8 mouse cellular contexts compared by ENCODE assay signal in genomic region chr1:121096551-121097550, GRCm38 (mm10).
DNase-seq lines count a peak whose midpoint lies in the region; ATAC-seq and TF ChIP-seq lines count a peak whose summit lies in the region.

No protein-coding gene starts in this region.

- no peak for TF ChIP-seq CTCF in liver, adult 2 months (IDR thresholded peaks at IDR 0.05; ENCODE audit: low read depth, low read length)

- WGBS in forebrain, embryonic 15.5 days, result 4% methylated on average over 28 of the region's 28 CpGs
- WGBS in hindbrain, embryonic 13.5 days, result 9% methylated on average over 28 of the region's 28 CpGs
- WGBS in liver, adult 2 months, result 9% methylated on average over 28 of the region's 28 CpGs

- peak overlapping the region; percentile 46 for H3K4me2 ChIP-seq in forebrain, embryonic 15.5 days (replicated peaks)
- H3K4me2 ChIP-seq in hindbrain, embryonic 13.5 days, result peak overlapping the region; percentile 54

- H3K27me3 ChIP-seq in forebrain, embryonic 15.5 days, result peaks cover 25% of the 10 kb centered on the region
- H3K27me3 ChIP-seq in hindbrain, embryonic 13.5 days, result peaks cover 33% of the 10 kb centered on the region
- no peaks in the 10 kb centered on the region for H3K27me3 ChIP-seq in liver, adult 2 months (ENCODE audit: control insufficient read depth, insufficient read depth, low read length)

- H3K9ac ChIP-seq in forebrain, embryonic 15.5 days (replicated peaks), result 0 out of 2 replicates have a peak overlapping the region, but pooled peaks have one; percentile 14
- H3K9ac ChIP-seq in hindbrain, embryonic 13.5 days, result peak overlapping the region; percentile 51; the same call in 1 of the 2 replicates
- H3K9ac ChIP-seq in liver, adult 2 months (ENCODE audit: low read depth, low read length), result no peak overlapping the region

- no peaks in the 10 kb centered on the region for H3K9me3 ChIP-seq in forebrain, embryonic 15.5 days
- no peaks in the 10 kb centered on the region for H3K9me3 ChIP-seq in hindbrain, embryonic 13.5 days

- peak overlapping the region; percentile 26 for H3K4me3 ChIP-seq in forebrain, embryonic 15.5 days
- H3K4me3 ChIP-seq in hindbrain, embryonic 13.5 days, result peak overlapping the region; percentile 27
- H3K4me3 ChIP-seq in liver, adult 2 months (ENCODE audit: insufficient read depth, low read depth, low read length), result peak overlapping the region; percentile 49

- no peak overlapping the region for H3K27ac ChIP-seq in forebrain, embryonic 15.5 days (replicated peaks)
- no peak overlapping the region for H3K27ac ChIP-seq in hindbrain, embryonic 13.5 days
- no peak overlapping the region; the same call in 1 of the 2 replicates for H3K27ac ChIP-seq in liver, adult 2 months (replicated peaks; ENCODE audit: insufficient read depth, low read depth, low read length)

- 0 out of 2 replicates have a peak, but pooled peaks have one; percentile 35 for ATAC-seq in forebrain, embryonic 15.5 days (replicated peaks)
- ATAC-seq in hindbrain, embryonic 13.5 days (ENCODE audit: low FRiP score), result peak; percentile 46

- peaks cover 12% of the 10 kb centered on the region for H3K4me1 ChIP-seq in forebrain, embryonic 15.5 days
- H3K4me1 ChIP-seq in hindbrain, embryonic 13.5 days (replicated peaks), result peaks cover 11% of the 10 kb centered on the region
- H3K4me1 ChIP-seq in liver, adult 2 months (ENCODE audit: control insufficient read depth, insufficient read depth, low read length), result no peaks in the 10 kb centered on the region

- no peaks in the 10 kb centered on the region for H3K36me3 ChIP-seq in forebrain, embryonic 15.5 days
- H3K36me3 ChIP-seq in hindbrain, embryonic 13.5 days, result no peaks in the 10 kb centered on the region
- H3K36me3 ChIP-seq in liver, adult 2 months (ENCODE audit: control insufficient read depth, insufficient read depth, low read length), result no peaks in the 10 kb centered on the region

- no peak for TF ChIP-seq POLR2A in liver, adult 2 months (IDR thresholded peaks at IDR 0.05; ENCODE audit: extremely low read depth, insufficient read depth, low read length)

- peak; percentile 19 for DNase-seq in right cerebral cortex, postnatal 4 days
- no peak for DNase-seq in right cerebral cortex, postnatal 14 days
- peak; percentile 10 for DNase-seq in liver, adult 2 months (ENCODE audit: extremely low read depth, low read depth, low spot score)
- peak; percentile 33 for DNase-seq in neural tube, embryonic 10.5 days (ENCODE audit: extremely low spot score, low spot score)
- DNase-seq in MN1 (ENCODE audit: low spot score), result no peak
- DNase-seq in thymus, adult 18-20 months, result no peak

- H3K79me2 ChIP-seq in liver, adult 2 months (ENCODE audit: control insufficient read depth, insufficient read depth, low read length), result no peaks in the 10 kb centered on the region

Comparison
In these comparisons a context has a peak if more than half of its experiments do, and no peak if none do; other contexts are left out.
1. DNase-seq: peak in right cerebral cortex, postnatal 4 days (single experiment), liver, adult 2 months (single experiment) and neural tube, embryonic 10.5 days (single experiment); none in right cerebral cortex, postnatal 14 days (single experiment), MN1 (single experiment) and thymus, adult 18-20 months (0 of 2).
2. Peak in every context shown above with its lines, with median percentiles within 50 percentile points of each other: H3K4me3 ChIP-seq.